Mouse (Mus musculus) embryonic facial prominence, embryonic 11.5 days (tissue): Measurements from ENCODE around the gene Ggact. TPM values are rescaled to one million over a fixed set of nuclear protein-coding genes. Genes with fewer than 3 reads are reported as not detected.

Experiments used
- polyA plus RNA-seq: library from polyadenylated mRNA; unstranded; fragments of >200 nt; fragmentation: Nextera tagmentation; extraction: Ambion mirVana; gene quantifications from 2 replicates; pipeline ENCODE4 v1.2.1, GENCODE M21; 2014

Ggact gene
- polyA plus RNA-seq, 1 experiment from 2014 or later = 6.7 TPM

Other genes with a start within 250 kb of the Ggact start
- 39.3 and 40.3 TPM in 2 replicates for gene Tmtc4, start 70.3 kb upstream of the Ggact start, polyA plus RNA-seq